Mouse (Mus musculus) right cerebral cortex, adult 2 months (tissue): ENCODE measurements around the gene Prmt1.

Experiments
- DNase-seq, 2 experiments: peaks; one replicate each; pipeline ENCODE4 v3.0.0; 2021 to 2022; ENCODE audit warnings: low spot score in 2 of 2

The Prmt1 gene

GRCm38 (mm10) chr7:45012824-45013223, 26.5 kb upstream of the Prmt1 start:
- no peak for DNase-seq

GRCm38 (mm10) chr7:45012011-45012410, 25.6 kb upstream of the Prmt1 start:
- DNase-seq, result no peak

GRCm38 (mm10) chr7:45008411-45008810, 22.0 kb upstream of the Prmt1 start:
- DNase-seq, result no peak

GRCm38 (mm10) chr7:45007846-45008245, 21.5 kb upstream of the Prmt1 start:
- DNase-seq, result no peak

GRCm38 (mm10) chr7:45007141-45007540, 20.8 kb upstream of the Prmt1 start:
- no peak for DNase-seq

- DNase-seq, result no peak
Observed at GRCm38 (mm10) chr7:45006503-45006902, 20.1 kb upstream of the Prmt1 start.

GRCm38 (mm10) chr7:45005321-45005992, 19.1 kb upstream of the Prmt1 start:
- no peak for DNase-seq

- DNase-seq, result no peak
Observed at GRCm38 (mm10) chr7:45004546-45004945, 18.2 kb upstream of the Prmt1 start.

GRCm38 (mm10) chr7:45002440-45002839, 16.1 kb upstream of the Prmt1 start:
- DNase-seq, result no peak

- no peak for DNase-seq
Observed at GRCm38 (mm10) chr7:45000539-45001114, 14.3 kb upstream of the Prmt1 start.

- no peak for DNase-seq
Observed at GRCm38 (mm10) chr7:44999753-45000152, 13.4 kb upstream of the Prmt1 start.

GRCm38 (mm10) chr7:44998501-44998955, 12.2 kb upstream of the Prmt1 start, which contains the start of gene Bcl2l12:
Bcl2l12 (minus strand) TSS chr7:44998712.
- DNase-seq, result no peak

GRCm38 (mm10) chr7:44997940-44998428, 11.6 kb upstream of the Prmt1 start:
- no peak for DNase-seq

GRCm38 (mm10) chr7:44997231-44997939, 11.0 kb upstream of the Prmt1 start, which contains the start of gene Irf3:
Irf3 (plus strand) TSS chr7:44997648.
- peak; percentile 96 to 98 for DNase-seq

- DNase-seq, result no peak
Observed at GRCm38 (mm10) chr7:44996672-44997071, 10.3 kb upstream of the Prmt1 start.

- no peak for DNase-seq
Observed at GRCm38 (mm10) chr7:44986879-44987718, 731 bp upstream of the Prmt1 start.

GRCm38 (mm10) chr7:44985595-44986191, 675 bp downstream of the Prmt1 start:
- DNase-seq, result peak; percentile 40 to 52

- DNase-seq, result no peak
Observed at GRCm38 (mm10) chr7:44984833-44985164, 1.6 kb downstream of the Prmt1 start.

GRCm38 (mm10) chr7:44983944-44984832, 2.2 kb downstream of the Prmt1 start:
- no peak for DNase-seq

- peak; percentile 87 to 92 for DNase-seq
Observed at GRCm38 (mm10) chr7:44983085-44983484, 3.3 kb downstream of the Prmt1 start.
